Mouse (Mus musculus): ENCODE data around the gene Zfp61.
"Not testable (repeated sequence)": the region's sequence is repeated elsewhere in the genome, so short reads cannot be mapped to it uniquely, and the experiment has no call there.

Gene Zfp61

DNA sequence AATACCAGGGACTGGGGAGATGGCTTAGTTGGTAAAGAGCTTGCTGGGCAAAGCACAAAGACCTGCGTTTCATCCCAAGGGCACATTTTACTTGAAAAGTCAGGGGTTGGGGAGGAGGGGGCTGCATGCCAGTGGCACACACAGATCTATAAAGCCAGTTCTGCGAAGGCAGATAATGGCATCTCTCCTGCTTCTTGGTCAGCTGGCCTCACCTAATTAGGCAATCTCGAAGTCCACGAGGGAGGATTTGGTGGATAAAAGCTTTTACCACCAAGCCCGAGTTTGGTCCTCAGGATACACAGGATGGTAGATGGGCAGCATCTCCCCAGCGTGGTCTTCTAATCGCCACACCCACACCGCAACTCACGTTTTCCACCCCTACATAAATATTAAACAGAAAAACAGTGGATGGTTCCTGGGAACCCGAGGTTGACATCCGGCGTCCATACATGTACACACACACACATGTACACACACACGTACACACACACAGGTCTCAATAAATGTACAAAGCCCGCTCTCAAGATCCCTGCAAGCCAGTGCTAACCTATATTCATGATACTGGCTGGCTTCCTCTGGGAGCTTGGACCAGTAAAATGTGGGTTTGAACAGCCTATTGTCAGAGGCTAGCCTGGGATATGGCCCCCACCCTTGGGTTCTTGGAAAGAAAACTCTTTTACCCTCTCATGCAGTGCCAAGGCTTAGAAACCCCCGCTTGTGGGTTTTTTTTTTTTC, 3.5 kb downstream of the Zfp61 start:
- DNase-seq (ENCODE audit: low read depth, low spot score): no peak

GRCm38 (mm10) chr7:24296386-24296785, 4.6 kb downstream of the Zfp61 start:
- no peak for DNase-seq (ENCODE audit: low read depth, low spot score)

DNA sequence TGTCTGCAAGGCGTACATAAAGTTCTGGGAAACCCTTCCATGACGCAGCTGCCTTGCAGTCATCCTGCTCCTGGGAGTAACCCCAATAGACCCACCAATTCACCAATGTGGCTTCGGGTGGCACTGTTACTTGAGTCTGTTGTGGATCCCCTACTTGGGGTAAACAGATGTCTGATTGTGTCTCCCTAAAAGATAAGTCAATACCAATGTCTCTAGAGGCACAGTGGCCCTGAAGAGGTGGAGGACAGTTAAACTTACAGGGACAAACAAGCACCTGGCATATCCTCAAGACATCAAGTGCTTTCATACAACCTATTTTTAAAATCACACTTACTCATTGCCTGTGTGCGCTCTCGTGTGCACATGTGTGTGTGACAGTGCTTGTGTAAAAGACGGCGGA, 5.7 kb downstream of the Zfp61 start:
- DNase-seq (ENCODE audit: low read depth, low spot score): no peak

DNA sequence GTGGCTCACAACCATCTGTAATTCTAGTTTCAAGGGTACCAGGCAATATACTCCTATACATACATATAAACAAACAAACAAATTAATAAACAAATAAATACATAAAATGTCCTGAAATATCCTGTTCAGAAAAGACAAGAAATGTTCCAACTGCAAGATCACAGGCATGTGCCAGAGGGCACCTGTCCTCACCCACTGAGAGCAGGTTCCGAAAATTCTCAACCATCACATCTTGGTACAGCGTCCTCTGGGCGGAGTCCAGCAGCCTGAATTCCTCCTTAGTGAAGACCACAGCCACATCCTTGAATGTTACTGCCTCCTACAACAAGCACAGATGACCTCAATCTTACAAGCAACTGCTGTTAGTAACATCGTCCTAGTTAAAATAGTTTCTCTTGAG, 6.3 kb downstream of the Zfp61 start:
- no peak for DNase-seq (ENCODE audit: low read depth, low spot score)

DNA sequence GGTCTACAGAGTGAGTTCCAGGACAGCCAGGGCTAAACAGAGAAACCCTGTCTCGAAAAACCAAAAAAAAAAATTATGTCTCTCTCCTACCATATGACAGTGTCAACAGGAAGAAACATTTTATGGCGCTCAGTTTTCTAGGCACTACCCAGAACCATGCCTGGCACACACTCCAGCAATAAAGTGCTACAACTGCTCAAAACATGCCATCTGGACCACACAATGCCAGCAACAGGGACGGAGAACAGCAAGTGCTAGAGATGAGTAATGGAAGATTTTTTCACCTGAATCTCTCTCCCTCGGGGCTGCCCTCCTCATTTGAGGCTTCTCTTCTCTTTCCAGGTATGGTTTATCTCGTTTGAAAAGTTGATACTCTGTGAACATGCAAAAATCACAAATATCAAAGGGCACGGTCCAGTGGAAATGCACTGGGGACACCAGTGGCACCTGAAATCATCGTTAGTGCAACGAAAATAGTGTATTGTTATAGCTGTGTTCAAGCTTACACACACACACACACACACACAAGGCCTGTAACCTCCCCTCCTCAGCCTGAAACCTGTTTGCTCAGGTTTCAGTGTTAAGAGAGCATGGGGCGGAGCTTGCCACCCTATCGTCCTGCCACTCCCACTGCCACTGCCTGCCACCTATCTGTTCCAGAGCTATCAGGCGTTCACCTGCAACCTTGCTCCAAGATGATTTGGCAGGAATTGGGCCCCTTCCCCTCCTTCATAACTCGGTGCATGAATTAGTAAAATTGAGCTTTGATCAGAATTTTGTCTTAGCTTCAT, 7.8 kb downstream of the Zfp61 start:
- DNase-seq (ENCODE audit: low read depth, low spot score): no peak

DNA sequence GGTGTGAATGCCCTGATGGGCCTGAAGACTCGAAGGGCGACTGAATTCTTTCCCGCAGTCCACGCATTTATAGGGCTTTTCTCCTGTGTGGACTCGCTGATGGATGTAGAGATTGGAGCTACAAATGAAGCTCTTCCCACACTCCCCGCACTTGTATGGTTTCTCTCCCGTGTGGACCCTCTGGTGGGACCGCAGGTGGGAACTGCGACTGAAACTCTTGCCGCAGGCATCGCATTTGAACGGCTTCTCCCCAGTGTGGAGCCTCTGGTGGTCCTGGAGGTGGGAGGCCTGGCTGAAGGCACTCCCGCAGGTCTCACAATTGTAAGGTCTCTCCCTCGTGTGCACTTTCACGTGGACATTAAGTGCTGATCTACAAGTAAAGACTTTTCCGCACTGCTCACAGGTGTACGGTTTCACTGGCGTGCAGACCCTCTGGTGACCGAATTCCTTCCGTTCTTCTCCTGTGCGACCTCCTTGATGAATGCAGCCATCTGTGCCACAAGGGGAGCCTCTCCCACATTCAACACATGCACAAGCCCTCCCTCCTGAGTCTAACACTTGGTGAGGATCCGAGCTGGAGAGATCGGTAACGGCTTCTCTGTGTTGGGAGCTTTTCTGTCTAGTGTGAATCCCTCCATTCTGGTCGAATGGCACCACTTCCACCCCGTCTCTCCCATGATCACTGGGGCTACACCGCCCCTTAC, 9.5 kb downstream of the Zfp61 start:
- no peak for DNase-seq (ENCODE audit: low read depth, low spot score)

DNA sequence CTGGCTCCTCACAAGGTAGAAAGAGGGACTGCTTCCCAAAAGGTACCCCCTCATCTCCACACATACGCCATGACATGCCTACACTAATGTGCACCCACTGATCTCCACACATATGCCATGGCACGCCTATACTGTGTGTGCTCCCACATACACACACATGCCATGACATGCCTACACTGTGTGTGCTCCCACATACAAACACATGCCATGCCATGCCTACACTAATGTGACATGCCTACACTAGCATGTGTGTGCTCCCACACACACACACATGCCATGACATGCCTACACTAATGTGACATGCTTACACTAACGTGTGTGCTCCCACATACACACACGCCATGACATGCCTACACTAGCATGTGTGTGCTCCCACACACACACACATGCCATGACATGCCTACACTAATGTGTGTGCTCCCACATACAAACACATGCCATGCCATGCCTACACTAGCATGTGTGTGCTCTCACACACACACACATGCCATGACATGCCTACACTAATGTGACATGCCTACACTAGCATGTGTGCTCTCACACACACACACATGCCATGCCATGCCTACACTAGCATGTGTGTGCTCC, 10.8 kb downstream of the Zfp61 start:
- no peak for DNase-seq (ENCODE audit: low read depth, low spot score)

DNA sequence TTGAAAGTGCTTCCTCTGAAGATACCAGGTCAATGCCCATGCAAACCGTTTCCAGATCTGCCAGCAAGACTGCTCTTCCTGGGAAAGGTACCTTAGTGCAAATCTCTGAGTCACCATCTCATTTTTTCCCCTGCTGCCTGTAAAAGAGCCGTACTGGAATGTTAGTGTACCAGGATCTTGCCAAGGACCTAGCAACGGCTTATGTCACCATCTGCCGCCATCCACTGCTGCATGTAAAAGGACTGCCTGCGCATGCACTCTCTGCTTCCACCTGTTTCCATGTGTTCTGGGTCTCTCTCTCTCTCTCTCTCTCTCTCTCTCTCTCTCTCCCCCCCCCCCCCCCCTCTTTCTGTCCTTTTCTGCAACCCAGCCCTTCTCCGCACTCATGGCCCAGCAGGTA, 12.5 kb downstream of the Zfp61 start:
- DNase-seq (ENCODE audit: low read depth, low spot score): no peak

- no peak for DNase-seq (ENCODE audit: low read depth, low spot score)
Measured at GRCm38 (mm10) chr7:24287670-24288069, 13.4 kb downstream of the Zfp61 start.

GRCm38 (mm10) chr7:24286916-24287315, 14.1 kb downstream of the Zfp61 start:
- DNase-seq (ENCODE audit: low read depth, low spot score): no peak

DNA sequence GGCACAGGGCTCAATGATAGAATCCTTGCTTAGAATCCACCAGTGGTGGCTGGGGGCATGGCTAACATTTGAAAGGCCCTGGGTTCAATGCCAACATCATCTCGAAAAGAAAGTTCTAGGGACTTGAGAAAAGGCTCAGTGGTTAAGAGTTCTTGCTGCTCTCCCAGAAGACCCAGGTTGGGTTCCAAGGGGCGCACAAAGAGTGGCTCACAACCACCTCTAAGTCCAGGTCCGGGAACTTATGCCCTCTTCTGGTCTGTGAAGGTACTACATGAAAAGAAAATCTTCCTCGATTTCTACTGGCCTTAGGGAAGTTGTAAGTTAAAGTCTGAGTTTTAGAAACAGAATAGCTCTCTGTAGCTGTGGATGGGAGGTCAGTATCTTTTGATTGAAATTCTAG, 14.9 kb downstream of the Zfp61 start:
- DNase-seq (ENCODE audit: low read depth, low spot score): no peak

DNA sequence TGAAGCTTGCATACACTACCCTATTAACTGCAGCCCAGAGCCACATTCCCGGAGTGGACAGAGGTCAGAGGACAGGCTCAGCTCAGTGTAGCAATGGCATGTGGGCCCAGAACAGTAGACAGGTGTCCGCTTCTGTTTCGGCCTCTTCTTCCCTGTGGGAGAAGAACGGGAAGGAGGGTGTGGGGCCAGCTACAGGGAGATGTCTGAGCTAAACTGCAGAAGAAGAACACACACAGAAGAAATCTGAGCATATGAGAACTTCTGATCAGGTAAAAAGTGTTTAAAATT, 20.2 kb downstream of the Zfp61 start:
- no peak for DNase-seq (ENCODE audit: low read depth, low spot score)

GRCm38 (mm10) chr7:24280031-24280857, 20.8 kb downstream of the Zfp61 start:
- DNase-seq (ENCODE audit: low read depth, low spot score): no peak

GRCm38 (mm10) chr7:24278771-24279170, 22.3 kb downstream of the Zfp61 start:
- DNase-seq (ENCODE audit: low read depth, low spot score): not testable (repeated sequence)

DNA sequence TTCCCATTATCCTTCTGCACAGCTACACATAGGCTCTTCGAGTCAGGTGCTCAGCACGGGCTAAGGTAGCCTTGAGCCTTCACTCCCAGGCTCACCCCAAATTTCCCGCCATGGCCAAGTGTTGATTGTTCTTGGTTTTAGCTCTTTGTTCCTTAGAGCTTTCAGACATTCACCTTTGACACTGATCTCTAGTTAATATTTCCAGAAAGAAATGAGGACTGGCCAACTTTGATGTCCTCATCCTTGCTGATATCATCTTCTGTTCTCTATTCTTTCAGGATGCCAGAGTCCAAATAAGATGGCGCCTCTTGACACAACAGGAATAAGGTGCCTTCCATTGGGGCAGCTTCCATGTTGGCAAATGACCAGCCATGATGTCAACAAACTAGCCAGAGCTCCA, 26.6 kb downstream of the Zfp61 start:
- DNase-seq (ENCODE audit: low read depth, low spot score): no peak

DNA sequence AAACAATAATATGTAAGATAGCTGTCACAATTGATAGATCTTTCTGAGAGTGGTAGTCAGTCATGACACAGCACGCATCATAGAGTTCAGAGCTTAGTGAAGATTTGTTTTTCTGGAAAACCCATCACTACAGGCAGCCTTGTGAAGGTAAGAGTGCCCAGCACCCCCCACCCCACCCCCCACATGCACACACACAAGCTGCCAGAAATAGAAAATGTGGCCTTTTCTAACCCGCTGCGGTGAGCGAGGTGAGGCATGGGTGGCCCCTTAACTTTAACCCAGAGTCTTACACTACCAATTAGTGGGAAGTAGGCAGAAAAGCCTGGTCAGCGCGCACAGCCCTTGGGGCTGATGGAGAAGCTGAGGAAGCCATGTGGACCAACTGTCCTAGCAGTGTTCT, 29.8 kb downstream of the Zfp61 start:
- no peak for DNase-seq (ENCODE audit: low read depth, low spot score)

GRCm38 (mm10) chr7:24270288-24270672, 30.8 kb downstream of the Zfp61 start, which contains the start of gene Zfp93:
TSS of gene Zfp93 (plus strand) at chr7:24270420.
- peak; percentile 89 for DNase-seq (ENCODE audit: low read depth, low spot score)

DNA sequence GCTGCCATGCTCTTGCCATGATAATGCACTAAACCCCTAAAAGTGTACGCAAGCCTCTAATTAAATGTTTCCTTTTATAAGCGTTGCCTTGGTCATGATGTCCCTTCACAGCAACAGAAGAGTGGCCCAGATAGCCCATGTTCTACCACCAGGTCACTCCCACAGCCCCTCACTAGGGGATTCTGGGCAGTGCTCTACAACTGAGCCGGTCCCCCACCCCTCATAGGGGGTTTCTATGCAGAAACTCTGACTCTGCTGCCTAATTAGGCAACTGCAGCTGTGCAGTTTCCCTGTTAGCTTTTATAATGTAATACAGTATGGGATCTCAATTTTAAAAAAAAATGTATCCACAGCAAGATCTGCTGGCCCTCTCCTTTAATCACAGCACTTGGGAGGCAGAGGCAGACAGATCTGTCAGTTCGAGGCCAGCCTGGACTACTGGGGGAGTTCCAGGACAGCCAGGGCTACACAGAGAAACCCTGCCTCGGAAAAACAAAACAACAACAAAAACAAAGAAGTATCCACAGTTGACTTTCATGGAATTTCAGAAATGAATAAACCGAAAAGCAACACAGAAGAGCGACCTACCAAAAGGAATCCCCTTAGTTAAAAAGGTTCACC, 31.3 kb downstream of the Zfp61 start:
- no peak for DNase-seq (ENCODE audit: low read depth, low spot score)

DNA sequence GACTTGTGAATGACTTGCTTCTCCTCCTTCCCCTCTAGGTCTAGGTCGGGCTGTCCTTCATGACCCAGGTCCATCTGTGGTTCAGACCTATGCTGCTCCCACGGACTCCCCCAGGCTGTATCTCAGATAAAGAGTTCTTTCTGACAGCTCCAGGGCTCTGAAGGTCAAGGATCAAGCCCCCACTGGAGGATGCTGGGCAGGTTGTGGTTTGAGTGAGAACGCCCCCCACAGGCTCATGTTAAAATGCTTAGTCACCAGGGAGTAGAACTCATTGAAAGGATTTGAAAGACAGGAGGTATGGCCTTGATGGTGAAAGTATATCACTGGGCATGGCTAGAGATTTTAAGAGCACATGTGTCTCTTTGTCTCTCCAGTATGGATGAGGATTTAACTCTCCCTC, 31.8 kb downstream of the Zfp61 start:
- DNase-seq (ENCODE audit: low read depth, low spot score): no peak

DNA sequence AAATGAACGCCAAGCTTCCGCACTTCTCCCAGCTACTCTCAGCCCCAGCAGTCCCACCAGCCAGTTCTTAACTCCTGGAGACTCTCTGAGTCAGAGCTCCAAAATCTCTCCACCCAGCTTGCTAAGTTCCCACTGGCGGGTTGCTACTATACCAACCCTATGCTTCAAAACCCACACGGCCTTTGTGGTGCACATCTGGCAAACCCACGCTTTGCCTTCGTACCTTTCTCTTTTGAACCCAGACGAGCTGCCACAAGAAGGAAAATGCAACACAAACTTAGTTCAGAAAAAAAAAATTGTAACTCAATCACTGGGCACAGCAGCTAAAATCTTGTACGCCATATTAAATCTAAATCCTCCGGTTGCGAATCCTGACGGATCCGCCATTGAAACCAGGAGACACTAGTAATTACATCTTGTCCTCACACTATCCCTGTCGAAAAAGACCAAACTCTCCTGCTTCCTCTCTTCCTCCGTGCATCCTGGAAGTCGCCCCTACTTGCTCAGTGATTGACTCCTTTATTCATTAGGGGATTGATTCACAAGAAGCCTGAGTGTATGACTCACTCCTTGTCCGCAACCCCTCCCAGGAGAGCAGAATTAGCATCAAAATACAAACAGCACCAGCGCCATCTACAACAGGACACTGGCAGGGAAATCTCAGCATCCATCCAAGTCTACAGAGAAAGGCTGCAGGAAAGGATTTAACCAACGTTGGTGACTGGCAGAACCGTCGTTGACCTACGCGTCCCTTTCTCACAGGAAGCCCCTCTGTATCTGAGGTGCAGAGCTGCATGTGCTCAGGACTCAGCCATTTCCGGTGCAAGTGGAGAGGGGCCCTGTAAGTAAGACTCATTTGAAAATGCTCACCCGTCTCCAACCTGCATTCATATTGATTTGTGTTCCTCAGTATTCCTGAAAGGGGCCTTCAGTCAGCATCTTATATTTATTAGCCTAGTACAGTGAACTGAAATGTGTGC, 32.6 kb downstream of the Zfp61 start:
- DNase-seq (ENCODE audit: low read depth, low spot score): no peak

Measured in mesoderm, embryonic 11.5 days (tissue).